Mouse (Mus musculus): ENCODE results near the gene Glyat. TPM values are rescaled to one million over a fixed set of nuclear protein-coding genes. Genes with fewer than 3 reads are reported as not detected.

Gene Glyat
- polyA plus RNA-seq, 1 experiment from 2014 or later = not detected

- DNase-seq (ENCODE audit: low spot score) = no peak
- Histone ChIP-seq H3K4me2 (replicated peaks; ENCODE audit: low read depth) (no peak overlapping the region), H3K4me3 (ENCODE audit: low read depth, low read length) (no peak overlapping the region), H3K9me3 (ENCODE audit: control insufficient read depth, low read length) (no peaks in the 10 kb centered on the region), H3K36me3 (ENCODE audit: control insufficient read depth, insufficient read depth, low read length) (no peaks in the 10 kb centered on the region), H3K27ac (replicated peaks) (no peak overlapping the region), H3K9ac (ENCODE audit: low read length) (no peak overlapping the region), H3K27me3 (ENCODE audit: control insufficient read depth, insufficient read depth, low read length) (no peaks in the 10 kb centered on the region), H3K4me1 (replicated peaks; ENCODE audit: control insufficient read depth, insufficient read depth) (no peaks in the 10 kb centered on the region)
- 66% methylated on average over 1 of the region's 1 CpGs for WGBS
- no peak for TF ChIP-seq EP300 (optimal IDR thresholded peaks at IDR 0.05)
- no peak for TF ChIP-seq CTCF (IDR thresholded peaks at IDR 0.05; ENCODE audit: low read depth)
- no peak for ATAC-seq (ENCODE audit: low FRiP score, low TSS enrichment)
Observed at GRCm38 (mm10) chr19:12613646-12614045, 19.5 kb upstream of the Glyat start.

DNA sequence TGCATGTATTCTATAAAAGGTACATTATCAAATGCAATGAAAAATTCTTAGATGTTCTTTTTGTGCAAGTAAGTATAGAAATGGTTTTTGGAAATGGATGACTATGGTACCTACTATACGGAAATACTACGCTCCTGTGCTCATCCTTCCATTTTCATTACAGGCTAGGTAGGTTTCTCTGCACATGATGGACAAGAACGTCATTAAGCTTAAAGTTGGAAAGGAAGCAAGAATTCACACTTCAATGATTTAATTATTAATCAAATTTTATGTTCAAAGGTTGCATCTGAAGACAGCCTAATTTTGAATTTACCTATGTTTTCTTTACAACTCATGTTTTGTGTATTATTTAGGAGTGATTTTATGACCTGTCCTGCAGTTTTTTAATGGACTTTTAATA is 1.2 kb downstream of the Glyat start:
- DNase-seq (ENCODE audit: low spot score) = no peak
- H3K9me3 ChIP-seq (ENCODE audit: control insufficient read depth, low read length) = no peaks in the 10 kb centered on the region
- 83% methylated on average over 3 of the region's 3 CpGs for WGBS

GRCm38 (mm10) chr19:12634963-12635362 is 1.9 kb downstream of the Glyat start:
- no peak overlapping the region for H3K4me2 ChIP-seq (replicated peaks; ENCODE audit: low read depth)
- no peak overlapping the region for H3K9ac ChIP-seq (ENCODE audit: low read length)
- DNase-seq (ENCODE audit: low spot score) (no peak), ATAC-seq (ENCODE audit: low FRiP score, low TSS enrichment) (no peak)
- WGBS = 87% methylated on average over 4 of the region's 4 CpGs
- no peaks in the 10 kb centered on the region for H3K4me1 ChIP-seq (replicated peaks; ENCODE audit: control insufficient read depth, insufficient read depth)
- no peaks in the 10 kb centered on the region for H3K9me3 ChIP-seq (ENCODE audit: control insufficient read depth, low read length)
- no peak overlapping the region for H3K27ac ChIP-seq (replicated peaks)
- TF ChIP-seq CTCF (IDR thresholded peaks at IDR 0.05; ENCODE audit: low read depth) (no peak), EP300 (optimal IDR thresholded peaks at IDR 0.05) (no peak)
- H3K4me3 ChIP-seq (ENCODE audit: low read depth, low read length) = no peak overlapping the region
- H3K27me3 ChIP-seq (ENCODE audit: control insufficient read depth, insufficient read depth, low read length) = no peaks in the 10 kb centered on the region
- no peaks in the 10 kb centered on the region for H3K36me3 ChIP-seq (ENCODE audit: control insufficient read depth, insufficient read depth, low read length)

More for the DNA sequence above, 1.2 kb downstream of the Glyat start:
- no peak for ATAC-seq (ENCODE audit: low FRiP score, low TSS enrichment)
- H3K4me3 ChIP-seq (ENCODE audit: low read depth, low read length) = no peak overlapping the region
- H3K4me1 ChIP-seq (replicated peaks; ENCODE audit: control insufficient read depth, insufficient read depth) = no peaks in the 10 kb centered on the region
- no peaks in the 10 kb centered on the region for H3K36me3 ChIP-seq (ENCODE audit: control insufficient read depth, insufficient read depth, low read length)
- no peak for TF ChIP-seq EP300 (optimal IDR thresholded peaks at IDR 0.05)
- no peak for TF ChIP-seq CTCF (IDR thresholded peaks at IDR 0.05; ENCODE audit: low read depth)
- no peak overlapping the region for H3K4me2 ChIP-seq (replicated peaks; ENCODE audit: low read depth)
- no peak overlapping the region for H3K9ac ChIP-seq (ENCODE audit: low read length)
- H3K27me3 ChIP-seq (ENCODE audit: control insufficient read depth, insufficient read depth, low read length) = no peaks in the 10 kb centered on the region
- H3K27ac ChIP-seq (replicated peaks) = no peak overlapping the region

- Histone ChIP-seq H3K9me3 (ENCODE audit: control insufficient read depth, low read length) (no peaks in the 10 kb centered on the region), H3K36me3 (ENCODE audit: control insufficient read depth, insufficient read depth, low read length) (no peaks in the 10 kb centered on the region), H3K9ac (ENCODE audit: low read length) (no peak overlapping the region), H3K27me3 (ENCODE audit: control insufficient read depth, insufficient read depth, low read length) (no peaks in the 10 kb centered on the region), H3K4me1 (replicated peaks; ENCODE audit: control insufficient read depth, insufficient read depth) (no peaks in the 10 kb centered on the region), H3K4me2 (replicated peaks; ENCODE audit: low read depth) (no peak overlapping the region), H3K4me3 (ENCODE audit: low read depth, low read length) (no peak overlapping the region), H3K27ac (replicated peaks) (no peak overlapping the region)
- no peak for ATAC-seq (ENCODE audit: low FRiP score, low TSS enrichment)
- DNase-seq (ENCODE audit: low spot score) = no peak
- TF ChIP-seq CTCF (IDR thresholded peaks at IDR 0.05; ENCODE audit: low read depth) = no peak
- no peak for TF ChIP-seq EP300 (optimal IDR thresholded peaks at IDR 0.05)
- 52% methylated on average over 3 of the region's 3 CpGs for WGBS
Observed at GRCm38 (mm10) chr19:12636863-12637262, 3.8 kb downstream of the Glyat start.

DNA sequence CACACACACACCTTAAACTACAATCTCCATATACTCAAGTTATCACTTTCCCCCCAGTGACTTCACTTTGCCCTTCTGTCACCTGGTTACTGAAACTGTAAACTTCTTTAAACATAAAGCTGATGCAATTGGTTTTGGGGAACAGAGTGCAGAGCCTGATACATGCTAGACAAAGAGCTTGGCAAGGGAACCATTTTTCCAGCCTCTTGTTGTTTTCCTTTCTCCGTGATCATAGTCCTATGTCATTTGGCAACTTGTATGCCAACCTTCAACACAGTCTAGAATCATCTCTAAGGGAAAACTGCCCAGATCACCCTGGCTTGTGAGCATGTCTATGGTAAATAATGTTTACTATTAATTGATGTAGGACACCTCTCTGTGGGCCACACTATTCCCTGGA is 4.9 kb downstream of the Glyat start:
- TF ChIP-seq CTCF (IDR thresholded peaks at IDR 0.05; ENCODE audit: low read depth) = no peak
- TF ChIP-seq EP300 (optimal IDR thresholded peaks at IDR 0.05) = no peak
- H3K9ac ChIP-seq (ENCODE audit: low read length) = no peak overlapping the region

DNA sequence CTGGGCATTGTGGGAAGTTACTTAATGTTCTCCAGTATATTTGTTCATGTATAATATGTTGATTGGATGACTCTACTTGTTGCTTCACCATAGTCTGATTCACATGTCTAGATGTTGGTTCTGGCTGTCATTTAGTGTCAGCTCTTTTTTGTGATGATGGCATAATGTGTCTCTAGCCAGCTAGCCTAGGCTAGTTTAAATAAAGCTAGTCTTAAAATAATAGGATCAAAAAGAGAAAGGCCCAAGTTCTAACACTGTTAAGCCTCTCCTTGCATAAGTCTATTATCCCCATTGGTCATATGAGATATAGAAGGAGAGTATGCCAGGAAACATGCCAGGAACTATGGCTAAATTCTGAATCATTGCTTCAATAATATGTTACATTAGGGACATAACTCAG is 16.4 kb downstream of the Glyat start:
- no peak overlapping the region for H3K27ac ChIP-seq (replicated peaks)
- no peaks in the 10 kb centered on the region for H3K9me3 ChIP-seq (ENCODE audit: control insufficient read depth, low read length)
- ATAC-seq (ENCODE audit: low FRiP score, low TSS enrichment) (no peak), DNase-seq (ENCODE audit: low spot score) (no peak)
- TF ChIP-seq EP300 (optimal IDR thresholded peaks at IDR 0.05) (no peak), CTCF (IDR thresholded peaks at IDR 0.05; ENCODE audit: low read depth) (no peak)
- H3K4me2 ChIP-seq (replicated peaks; ENCODE audit: low read depth) = no peak overlapping the region
- H3K4me3 ChIP-seq (ENCODE audit: low read depth, low read length) = no peak overlapping the region
- H3K27me3 ChIP-seq (ENCODE audit: control insufficient read depth, insufficient read depth, low read length) = no peaks in the 10 kb centered on the region
- H3K36me3 ChIP-seq (ENCODE audit: control insufficient read depth, insufficient read depth, low read length) = no peaks in the 10 kb centered on the region
- H3K4me1 ChIP-seq (replicated peaks; ENCODE audit: control insufficient read depth, insufficient read depth) = no peaks in the 10 kb centered on the region
- H3K9ac ChIP-seq (ENCODE audit: low read length) = no peak overlapping the region

More for the DNA sequence above, 4.9 kb downstream of the Glyat start:
- WGBS = 67% methylated on average over 1 of the region's 1 CpGs
- no peaks in the 10 kb centered on the region for H3K9me3 ChIP-seq (ENCODE audit: control insufficient read depth, low read length)
- H3K27me3 ChIP-seq (ENCODE audit: control insufficient read depth, insufficient read depth, low read length) = no peaks in the 10 kb centered on the region
- no peak overlapping the region for H3K4me2 ChIP-seq (replicated peaks; ENCODE audit: low read depth)
- no peaks in the 10 kb centered on the region for H3K4me1 ChIP-seq (replicated peaks; ENCODE audit: control insufficient read depth, insufficient read depth)
- H3K4me3 ChIP-seq (ENCODE audit: low read depth, low read length) = no peak overlapping the region
- no peak for ATAC-seq (ENCODE audit: low FRiP score, low TSS enrichment)
- no peaks in the 10 kb centered on the region for H3K36me3 ChIP-seq (ENCODE audit: control insufficient read depth, insufficient read depth, low read length)
- H3K27ac ChIP-seq (replicated peaks) = no peak overlapping the region
- no peak for DNase-seq (ENCODE audit: low spot score)

Measured in stomach, postnatal 0 days (tissue).